Mouse (Mus musculus) cerebellum, adult 18-20 months (tissue): ENCODE measurements around the gene Myt1.

ENCODE experiments used
- DNase-seq, 2 experiments: peaks; one replicate each; pipeline ENCODE4 v3.0.0; 2021

Gene Myt1

DNA sequence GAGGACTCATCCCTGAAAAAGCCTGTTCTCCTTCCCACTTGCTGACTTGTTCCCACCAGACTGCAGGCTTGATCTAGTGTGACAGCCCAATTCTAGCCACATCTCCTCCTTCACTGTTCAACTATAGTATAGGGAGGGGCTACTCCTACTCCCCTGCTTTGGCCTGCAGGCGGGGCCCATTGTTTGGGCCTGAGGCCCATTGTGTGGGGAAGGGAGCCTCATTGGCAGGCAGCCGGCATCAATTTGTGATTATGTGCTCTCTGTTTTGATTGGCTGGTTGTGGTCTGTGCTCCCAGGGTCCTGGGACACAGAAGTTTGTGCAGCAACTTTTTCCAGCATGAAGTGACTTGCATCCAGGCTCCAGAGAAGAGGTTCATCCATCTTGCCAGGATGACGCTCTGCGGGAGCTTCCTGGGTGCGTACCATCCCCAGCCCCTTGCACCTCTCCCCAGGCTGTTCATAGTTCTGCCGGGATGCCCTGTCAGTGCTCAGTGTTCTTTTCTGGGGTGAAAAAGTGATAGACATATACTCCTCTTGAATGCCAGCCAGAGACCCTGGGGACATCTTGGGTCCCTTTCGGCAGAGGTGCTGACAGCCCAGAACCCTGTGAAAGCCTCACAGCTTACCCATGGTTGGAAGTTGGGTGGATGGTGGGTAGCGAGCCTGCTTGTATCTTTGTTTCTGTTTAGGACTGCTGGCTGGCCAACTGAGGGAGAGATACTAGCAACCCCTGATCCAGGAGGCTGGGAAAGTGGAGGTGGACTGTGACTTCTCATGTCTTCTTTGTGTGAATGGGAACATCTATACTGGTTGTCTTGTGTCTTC, at the start of gene Myt1:
TSS of gene Myt1 (plus strand) at position 327 of the 825 bp plus-strand sequence.
- DNase-seq = no peak

DNA sequence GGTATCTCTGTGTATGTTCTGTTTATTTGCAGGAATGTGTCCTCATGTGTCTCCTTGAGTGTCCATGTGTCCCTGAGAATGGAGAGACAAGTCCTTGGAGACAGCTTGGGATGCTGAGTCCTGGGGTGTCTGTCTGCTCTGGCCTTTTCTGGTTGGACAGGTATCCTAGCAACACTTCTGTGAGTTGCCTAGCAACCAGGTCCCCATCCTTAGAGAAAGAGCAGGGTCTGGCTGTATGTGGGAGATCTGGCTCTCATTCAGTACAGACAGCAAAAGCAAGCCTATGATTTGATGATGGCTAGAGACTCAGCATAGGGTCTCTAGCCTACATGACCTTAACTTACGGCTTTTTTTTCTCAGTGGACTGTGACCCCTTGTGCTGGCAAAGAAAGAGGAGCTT, 49.4 kb upstream of the Myt1 start:
- DNase-seq = peak in 1 of 2 experiments; percentile 26

DNA sequence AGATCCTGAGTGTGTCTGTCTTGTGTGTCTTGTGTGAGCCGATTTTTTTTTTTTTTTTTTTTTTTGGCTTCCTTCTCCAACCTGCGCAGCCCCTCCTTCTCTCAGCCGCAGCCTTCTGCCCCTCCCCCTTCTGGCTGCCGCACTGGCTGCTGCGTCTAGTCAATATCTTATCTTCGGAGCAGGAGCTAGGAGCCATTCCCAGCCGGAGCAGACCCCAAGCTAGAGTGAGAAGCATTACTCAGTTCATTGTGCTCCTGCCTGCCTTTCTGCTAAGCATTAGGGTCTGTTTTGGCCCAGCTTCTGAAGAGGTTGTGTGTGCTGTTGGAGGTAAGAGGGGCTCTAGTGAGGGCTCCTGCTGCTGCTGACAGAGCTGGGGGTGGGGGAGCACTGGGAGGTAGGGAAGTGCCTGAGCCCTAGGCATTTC, 48.2 kb upstream of the Myt1 start, which contains the start of gene Oprl1:
TSS of gene Oprl1 (plus strand) at position 114 of the 424 bp plus-strand sequence.
- DNase-seq = peak in 1 of 2 experiments; percentile 33

DNA sequence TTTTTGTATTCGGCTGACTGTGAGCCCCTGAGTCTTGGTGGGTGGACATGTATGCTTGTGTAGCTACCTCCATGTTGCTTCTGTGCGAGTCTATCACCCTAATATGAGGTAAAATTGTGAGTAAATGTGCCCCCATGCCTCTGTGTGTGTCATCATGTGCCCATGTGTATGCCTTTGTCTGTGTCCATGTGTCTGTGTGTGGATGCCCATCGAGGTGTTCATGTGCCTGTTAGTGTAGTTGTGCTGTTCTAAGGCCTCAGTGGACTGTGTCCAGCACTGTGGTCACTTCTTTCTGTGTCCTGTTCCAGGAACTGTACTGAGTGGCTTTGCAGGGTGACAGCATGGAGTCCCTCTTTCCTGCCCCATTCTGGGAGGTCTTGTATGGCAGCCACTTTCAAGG, 47.8 kb upstream of the Myt1 start:
- no peak for DNase-seq

DNA sequence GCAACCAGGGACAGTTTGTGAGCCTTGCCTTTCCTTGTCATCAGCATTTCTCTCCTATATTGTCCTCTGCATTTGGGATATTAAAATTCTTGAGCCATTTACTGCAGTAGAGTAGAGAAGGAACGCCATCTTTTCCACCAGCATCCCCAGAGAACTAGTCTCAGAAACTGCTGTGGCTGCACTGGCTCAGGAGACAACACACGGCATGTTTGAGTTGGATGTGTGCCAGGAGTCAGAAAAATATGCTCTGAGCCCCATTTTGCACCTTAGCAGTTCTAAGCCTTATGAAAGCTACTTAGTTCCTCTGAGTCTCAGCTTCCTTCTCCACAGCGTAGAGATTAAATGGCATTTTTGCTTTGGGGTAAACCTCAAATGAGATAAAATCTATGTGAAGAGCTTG, 46.1 kb upstream of the Myt1 start:
- DNase-seq = no peak

DNA sequence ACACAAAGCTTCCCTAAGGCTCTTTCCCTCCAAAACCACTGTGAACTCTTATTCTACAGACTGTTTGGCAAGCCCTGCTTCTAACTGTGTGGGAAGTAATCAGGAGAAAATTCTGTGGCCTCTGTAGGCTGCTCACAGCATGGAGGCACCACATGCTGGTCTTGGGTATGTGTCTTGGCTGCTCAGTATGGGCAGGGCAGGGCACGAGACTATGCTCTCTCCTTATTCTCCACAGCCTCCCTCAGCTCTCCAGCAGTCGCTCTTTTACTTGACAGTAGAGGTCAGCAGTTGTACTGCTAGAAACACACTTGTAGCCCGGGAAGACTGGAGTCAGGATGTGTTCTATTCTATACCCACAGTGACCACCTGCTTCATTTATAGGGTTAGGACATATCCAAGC, 43.1 kb upstream of the Myt1 start:
- peak; percentile 45 to 58 for DNase-seq

DNA sequence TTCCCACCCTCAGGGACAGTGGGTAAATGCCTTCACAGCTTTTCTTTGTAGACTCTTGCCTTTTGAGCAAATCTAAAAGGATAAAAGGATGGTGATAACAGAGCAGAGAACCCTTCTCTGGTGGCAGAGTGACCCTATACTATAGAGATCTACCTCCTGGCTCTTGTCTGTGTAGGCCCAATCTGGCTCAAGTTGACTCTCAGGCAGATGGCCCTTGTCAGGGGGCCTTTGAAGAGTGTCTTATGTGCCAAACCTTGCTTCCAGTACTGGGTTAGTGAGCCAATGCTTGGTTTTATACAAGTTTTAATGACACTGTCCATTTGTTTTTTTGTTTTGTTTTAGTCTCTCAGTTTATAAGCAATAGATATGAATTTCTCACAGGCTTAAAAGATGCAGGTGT, 41.9 kb upstream of the Myt1 start:
- peak; percentile 66 to 77 for DNase-seq

DNA sequence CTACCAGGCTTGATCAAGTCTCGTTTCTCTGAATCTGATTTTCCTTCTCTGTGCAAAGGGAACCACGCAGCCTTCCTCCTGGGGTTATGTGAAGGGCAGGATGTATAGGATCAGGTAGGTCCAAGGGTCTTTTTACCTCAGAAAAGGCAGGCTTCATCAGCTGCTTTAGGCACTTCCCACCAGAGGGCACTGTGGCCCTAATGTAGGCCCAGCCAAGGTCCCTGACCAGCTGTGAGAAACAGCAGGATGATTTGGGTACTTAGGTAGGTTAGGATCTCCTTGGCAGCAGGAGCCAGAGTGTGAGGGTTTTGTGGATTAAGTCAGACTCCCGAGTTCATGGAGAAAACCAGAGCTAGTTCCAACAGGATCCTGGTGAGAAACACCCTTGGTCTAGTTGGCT, 40.9 kb upstream of the Myt1 start:
- peak; percentile 42 to 59 for DNase-seq

DNA sequence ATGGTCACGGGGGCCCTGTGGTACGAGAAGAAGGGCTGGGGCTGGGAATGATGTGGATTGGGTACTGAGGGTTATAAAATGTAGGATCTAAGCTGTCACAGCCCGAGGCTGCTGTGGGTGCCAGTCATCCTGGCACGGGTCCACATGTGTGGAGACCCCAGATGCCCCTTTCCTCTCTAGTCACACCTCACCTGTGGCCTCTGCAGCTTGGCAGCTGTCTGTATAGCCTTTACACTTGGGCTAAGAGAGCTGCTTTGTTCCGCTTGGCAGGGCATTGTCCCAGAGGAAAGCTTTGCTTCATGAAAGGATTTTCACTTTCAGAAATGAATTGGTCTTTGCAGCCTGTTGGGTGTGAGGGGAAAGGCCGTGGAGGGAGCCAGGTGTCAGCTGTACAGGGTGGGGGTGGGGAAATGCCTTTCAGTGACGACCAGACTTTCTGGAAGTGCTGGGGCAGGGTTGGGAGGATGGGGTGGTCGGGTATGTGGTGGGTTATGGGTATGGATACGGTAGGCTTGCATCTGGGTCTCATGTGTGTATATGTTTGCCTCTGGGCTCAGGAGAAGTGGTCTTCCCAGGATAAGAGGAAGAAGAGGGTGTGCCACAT, 35.4 kb upstream of the Myt1 start:
- no peak for DNase-seq

DNA sequence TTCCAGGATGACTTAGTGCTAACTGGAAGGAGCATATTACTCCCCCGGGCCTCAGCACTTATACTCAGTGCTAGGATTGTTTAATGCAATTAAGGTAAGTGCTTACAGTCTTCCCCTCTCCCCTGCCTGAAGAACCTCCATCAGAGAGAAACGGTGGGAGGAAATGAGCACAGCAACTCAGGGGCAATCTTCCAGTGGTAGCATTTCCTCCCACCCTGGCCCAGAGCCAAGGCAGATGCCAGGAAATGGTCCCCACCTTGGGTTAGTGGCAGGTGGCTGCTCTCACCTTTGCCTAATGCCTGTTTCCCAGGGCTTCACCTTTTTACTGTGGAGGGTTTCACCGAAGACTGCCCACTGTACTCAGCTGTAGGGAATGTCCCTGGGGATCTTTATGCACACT, 33.1 kb upstream of the Myt1 start:
- DNase-seq = no peak

DNA sequence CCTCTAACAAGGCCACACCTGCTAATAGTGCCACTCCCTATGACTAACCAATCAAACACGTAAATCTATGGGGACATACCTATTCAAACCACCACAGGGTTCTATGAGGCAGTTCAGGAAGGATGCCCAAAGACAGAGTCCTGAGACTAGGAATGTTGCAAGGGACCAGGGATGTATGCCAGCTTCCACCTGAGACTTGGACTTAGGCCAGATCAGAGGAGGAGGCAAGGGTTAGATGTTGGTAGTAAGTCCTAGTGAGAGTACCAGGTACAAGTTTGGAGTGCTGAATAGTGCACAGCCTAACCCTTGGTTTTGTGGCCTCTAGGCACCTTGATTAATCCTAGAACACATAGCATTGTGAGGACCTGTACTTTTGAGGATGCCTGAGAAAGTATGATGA, 10.5 kb upstream of the Myt1 start:
- DNase-seq = peak; percentile 63 to 65

DNA sequence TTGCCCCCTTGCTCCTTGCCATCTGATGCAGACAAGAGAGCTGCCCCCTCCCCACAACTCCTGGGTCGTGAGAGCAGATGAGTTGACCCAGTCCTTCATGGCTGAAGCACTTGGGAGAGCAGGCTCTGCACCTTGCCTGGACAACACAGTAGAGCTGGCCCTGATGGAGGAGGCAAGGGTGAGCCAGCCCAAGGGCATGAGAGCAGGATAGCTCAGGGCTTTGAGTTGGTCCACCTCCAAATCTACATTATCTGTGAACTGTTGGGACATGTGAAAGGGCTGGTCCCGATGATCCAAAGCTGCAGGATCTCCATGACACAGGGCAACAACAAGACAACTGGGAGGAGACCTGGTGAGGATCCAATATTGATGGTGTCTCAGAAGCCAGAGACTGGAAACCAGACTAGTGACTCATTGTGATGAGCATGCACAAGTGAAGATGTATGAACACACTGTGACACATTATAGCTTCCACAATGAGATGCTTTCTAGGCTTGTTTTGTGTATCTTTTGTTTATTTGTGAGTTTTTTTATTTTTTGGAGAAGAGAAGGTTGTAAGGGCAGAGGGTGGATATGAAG, 4.9 kb upstream of the Myt1 start:
- DNase-seq = no peak

DNA sequence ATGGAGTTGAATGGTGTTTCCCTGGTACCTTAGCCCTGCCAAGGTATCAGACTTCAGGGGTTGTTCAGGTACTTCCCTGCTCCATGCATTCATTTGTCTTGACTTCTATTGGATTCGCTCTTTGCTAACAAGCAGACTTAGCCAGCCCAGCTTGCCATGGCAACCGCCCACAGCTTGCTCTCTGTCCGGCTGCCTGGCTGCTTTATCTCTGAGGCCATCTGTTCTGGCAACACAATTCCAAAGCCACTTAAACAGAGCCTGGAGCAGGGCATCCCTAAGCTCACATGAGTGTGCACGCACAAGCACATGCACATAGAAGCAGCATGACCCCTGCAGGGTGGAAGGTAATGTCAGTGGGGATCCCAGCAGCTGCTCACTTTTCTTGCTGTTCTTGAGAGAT, 4.1 kb upstream of the Myt1 start:
- DNase-seq = peak; percentile 85 to 94

DNA sequence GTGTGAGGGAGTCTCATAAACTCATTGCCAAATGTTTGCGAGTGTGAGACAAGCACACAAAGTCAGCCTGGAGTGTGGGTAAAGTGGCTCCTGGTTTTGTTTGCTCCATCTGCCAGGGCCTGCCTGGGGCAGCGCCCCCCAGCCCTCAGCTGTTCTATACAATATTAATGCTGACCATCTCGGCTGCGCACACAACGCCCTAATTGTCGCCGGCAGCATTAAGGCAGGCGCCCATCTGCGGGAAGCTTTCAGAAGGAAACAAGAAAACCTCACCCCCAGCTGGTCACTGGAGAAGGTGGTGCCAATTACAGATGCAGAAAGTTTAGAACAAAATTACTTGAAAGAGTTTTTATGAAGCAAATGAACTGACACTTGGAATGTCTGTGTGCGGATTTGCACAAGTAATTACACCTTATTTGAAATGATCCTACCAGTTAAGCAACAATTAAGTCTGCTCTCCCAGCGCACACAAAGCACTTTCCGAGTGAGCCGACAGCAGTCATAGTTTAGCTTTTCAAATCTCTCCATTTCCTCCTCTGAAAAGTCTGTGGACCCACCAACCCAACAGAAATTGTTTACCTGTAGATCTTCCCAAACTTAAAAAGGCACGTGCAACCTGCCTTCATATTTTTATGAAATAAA, 875 bp downstream of the Myt1 start:
- no peak for DNase-seq

DNA sequence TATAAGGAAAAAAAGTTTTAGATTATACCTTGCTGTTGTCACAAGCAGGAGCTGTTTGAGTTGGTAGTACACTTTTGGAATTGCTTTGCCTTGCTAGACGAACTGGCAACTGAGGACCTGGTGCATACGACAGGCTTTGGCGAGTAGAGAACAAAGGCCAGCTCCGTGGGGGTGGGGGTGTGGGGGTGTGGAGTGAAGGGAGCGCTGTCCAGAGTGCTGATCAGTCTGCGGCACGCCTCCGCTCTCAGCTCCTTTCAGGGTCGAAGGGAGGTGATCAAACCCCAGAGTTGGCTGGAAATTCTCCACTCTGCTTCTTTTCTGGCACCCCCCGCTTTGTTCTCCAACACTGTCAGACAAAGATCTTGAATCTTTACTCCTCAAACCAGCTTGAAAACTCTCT, 1.5 kb downstream of the Myt1 start:
- peak; percentile 42 to 50 for DNase-seq

DNA sequence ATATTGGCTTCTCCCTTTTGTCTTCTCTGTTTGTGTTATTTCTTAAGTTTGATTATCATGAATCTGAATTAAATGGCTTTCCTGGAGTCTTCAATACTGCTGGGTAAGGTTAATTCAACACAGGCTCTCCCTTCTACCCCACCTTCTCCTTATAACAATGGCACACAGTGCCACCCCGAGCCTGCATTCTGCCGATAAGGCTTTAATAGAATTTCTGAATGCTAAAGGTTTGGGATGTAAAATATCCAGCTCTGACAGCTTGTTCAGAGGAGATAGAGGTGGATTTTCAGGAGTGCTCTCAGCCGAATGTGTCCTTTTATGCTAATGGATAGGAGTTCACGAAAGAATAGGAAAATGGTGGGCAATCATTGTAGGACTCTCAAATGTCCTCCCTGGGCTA, 2.1 kb downstream of the Myt1 start:
- DNase-seq = no peak

DNA sequence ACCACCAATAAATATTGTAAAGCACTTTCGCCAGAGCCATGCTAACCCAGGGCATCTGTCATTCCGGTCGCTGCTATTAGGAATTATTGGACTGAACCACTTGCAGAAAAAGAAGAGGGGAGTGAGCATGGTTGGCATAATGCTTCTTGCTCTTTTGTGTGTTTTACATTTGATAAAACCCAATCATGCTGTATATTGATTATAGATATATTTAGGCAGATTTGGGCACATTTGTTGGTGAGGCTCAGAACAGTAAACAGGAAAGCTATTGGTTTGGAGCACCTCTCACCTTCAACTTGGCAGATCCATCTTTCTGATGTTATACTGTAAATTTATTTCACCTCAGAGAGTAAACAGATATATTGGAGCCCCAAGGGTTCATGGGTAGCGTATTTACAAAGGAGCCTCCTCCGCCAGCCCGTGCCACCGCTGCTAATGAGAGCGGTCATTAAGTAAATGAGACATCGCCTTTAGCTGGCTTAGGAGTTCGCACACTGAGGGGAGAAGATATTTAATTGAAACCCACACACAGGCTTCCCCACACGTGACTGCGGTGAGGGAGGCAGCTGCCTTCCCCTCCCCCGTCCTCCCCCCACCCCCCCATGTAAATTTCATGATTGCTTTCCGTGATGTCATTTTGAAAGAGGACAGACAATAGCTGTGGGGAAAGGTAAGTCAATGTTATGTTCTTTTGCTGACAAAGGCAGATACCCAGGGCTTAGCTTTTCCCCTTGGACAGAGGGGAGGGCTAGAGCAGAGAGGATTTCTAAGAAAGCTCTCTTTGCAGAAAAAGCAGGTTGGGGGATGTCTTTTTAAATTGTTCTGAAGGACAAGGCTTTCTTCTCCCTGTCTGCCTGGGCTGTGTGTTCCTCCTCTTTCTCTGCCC, 3.8 kb downstream of the Myt1 start:
- DNase-seq = peak; percentile 61 to 78

DNA sequence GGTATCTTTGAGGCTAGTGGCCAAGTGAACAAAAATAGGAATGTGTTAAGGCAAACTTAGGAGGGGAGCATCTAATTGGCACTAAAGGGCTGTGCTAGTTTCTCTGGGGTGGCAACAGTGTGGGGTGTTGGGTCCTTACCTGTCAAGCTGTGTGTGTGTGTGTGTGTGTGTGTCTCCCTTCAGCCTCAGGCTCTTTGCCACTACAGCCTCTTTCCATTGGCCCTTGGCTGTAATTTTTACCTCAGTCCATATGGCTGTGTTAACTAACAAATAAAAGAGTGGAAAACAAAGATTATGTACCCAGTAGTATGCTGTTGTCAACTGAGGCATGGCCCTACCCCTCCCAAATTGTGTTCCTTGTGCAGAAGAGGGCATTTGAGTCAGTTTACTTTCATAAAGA, 5.3 kb downstream of the Myt1 start:
- DNase-seq = no peak

DNA sequence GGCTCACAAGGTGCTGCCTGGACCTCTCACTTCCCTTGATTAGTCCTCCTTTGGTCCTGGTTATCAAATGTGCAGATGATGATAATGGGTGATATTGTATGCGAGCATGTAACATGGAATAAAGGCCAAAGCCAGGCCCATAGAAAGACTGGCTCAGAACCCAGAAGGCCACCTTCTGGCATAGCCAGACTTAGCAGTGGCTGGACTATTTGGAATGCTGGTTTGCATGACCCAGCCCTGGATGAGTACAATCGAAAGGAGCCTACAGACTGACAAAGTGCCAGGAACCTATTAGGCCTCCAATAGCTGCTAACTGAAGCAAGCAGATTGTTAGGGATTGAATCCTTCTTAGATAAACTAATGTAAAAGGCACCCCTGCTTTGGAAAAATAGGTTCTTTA, 6.3 kb downstream of the Myt1 start:
- peak; percentile 52 to 64 for DNase-seq

DNA sequence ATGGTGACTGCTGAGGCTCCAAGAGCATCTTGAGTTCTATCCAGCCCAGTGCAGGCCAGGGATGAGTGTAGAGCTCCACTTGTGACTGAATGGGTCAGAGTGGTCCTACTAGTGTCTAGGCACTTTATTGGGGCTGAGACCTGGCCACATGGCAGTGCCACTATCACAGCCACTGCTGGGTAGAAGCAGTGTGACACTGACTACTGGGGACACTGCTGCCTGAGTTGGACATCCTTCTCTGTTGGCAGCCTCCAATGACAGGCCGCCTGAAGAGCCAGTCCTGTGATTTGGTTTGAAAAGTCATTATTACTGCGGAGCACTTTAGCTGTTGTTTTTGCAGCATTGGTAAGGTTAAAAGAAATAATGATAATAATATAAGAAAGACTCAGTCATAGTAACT, 10.1 kb downstream of the Myt1 start:
- DNase-seq = no peak

DNA sequence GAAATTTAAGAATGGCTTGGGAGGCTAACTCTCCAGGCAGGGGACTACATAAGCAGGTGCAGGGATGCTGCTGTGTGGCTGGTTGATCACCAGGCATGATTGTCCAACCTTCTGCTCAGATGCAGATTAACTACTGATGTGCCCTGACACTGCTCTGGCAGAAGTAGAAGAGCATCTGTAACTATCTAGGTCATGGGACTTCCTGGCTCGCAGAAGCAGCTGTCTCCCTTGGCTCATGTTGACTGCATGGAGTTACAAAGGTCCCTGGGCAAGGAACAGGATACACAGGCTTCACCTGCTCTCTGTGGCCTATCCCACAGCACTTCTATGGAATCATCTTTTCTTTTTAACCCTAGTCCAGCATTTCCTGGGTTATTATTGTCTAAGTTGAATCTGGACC, 12.7 kb downstream of the Myt1 start:
- DNase-seq = peak; percentile 51 to 61

DNA sequence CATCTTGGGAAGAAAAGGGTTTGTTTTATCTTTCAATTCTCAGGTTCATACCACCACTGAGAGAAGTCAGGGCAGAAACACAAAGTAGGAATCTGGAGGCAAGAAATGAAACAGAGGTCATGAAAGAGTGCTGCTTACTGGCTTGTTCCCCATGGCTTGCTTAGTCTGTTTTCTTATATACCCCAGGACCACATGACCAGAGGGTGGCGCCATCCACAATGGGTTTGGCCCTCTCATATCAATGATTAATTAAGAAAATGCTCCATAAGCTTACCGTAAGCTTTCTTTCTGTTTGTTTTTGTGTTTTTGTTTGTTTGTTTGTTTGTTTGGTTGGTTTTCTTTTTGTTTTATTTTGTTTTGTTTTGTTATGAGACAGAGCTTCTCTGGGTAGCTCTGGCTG, 14.6 kb downstream of the Myt1 start:
- no peak for DNase-seq

DNA sequence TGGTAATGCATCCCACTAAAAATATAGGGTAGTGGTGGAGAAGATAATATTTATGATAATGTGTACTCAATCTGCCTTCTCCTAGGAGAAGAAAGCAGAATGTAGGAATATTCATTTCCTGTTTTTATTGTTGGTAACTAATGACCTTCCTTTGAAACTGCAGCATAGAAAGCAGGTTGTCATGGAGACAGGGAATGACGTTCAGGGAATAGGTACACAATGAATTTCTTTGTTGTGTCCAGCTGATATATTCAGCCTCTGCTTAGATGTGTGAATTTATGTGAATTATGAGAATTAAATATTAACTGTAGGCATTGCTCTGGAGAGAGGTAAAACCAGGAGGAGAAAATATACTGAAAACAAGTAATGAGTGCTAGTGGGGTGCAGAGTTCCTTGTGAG, 18.3 kb downstream of the Myt1 start:
- DNase-seq = no peak
